Mouse (Mus musculus) midbrain, embryonic 14.5 days (tissue): ENCODE measurements around the gene St5. TPM values are rescaled to one million over a fixed set of nuclear protein-coding genes. Genes with fewer than 3 reads are reported as not detected.
A peak's percentile ranks its signal among the peaks of the same experiment; 100 is the strongest.

Experiments
- ATAC-seq: fragments of 200-750 bp; cut with Nextera tagmentation; 2 replicates; pipeline ENCODE4 v1.8.0; 2017; ENCODE audit warnings: moderate number of reproducible peaks, moderate library complexity; ENCODE audit not compliant: low FRiP score, low TSS enrichment
- DNase-seq: peaks from one replicate; pipeline ENCODE4 v3.0.0-alpha.2; 2015
- H3K27ac ChIP-seq: fragments of 300-500 bp; sonication (generic); replicated peaks from 2 replicates; pipeline ENCODE4 v1.5.1; 2014; ENCODE audit warnings: mild to moderate bottlenecking, low read depth, low read length, moderate library complexity
- H3K27me3 ChIP-seq: fragments of 300-500 bp; sonication (generic); 2 replicates; pipeline ENCODE4 v1.6.1; 2014; ENCODE audit warnings: low read length, control low read depth, mixed read lengths; ENCODE audit not compliant: control insufficient read depth, insufficient read depth
- H3K36me3 ChIP-seq: fragments of 300-500 bp; sonication (generic); 2 replicates; pipeline ENCODE4 v1.6.1; 2014; ENCODE audit warnings: low read length, control low read depth; ENCODE audit not compliant: control insufficient read depth, insufficient read depth
- H3K4me1 ChIP-seq: fragments of 300-500 bp; sonication (generic); 2 replicates; pipeline ENCODE4 v1.6.1; 2014; ENCODE audit warnings: mild to moderate bottlenecking, antibody characterized with exemption, low read length, control low read depth; ENCODE audit not compliant: control insufficient read depth, insufficient read depth
- H3K4me2 ChIP-seq: fragments of 300-500 bp; sonication (generic); 2 replicates; pipeline ENCODE4 v1.6.1; 2014; ENCODE audit warnings: mild to moderate bottlenecking, low read length, moderate library complexity
- H3K4me3 ChIP-seq: fragments of 300-500 bp; sonication (generic); replicated peaks from 2 replicates; pipeline ENCODE4 v1.5.1; 2014; ENCODE audit warnings: low read depth, low read length
- H3K9ac ChIP-seq: fragments of 300-500 bp; sonication (generic); replicated peaks from 2 replicates; pipeline ENCODE4 v1.6.1; 2014; ENCODE audit warnings: mild to moderate bottlenecking, low read length, moderate library complexity
- H3K9me3 ChIP-seq: fragments of 300-500 bp; sonication (generic); 2 replicates; pipeline ENCODE4 v1.6.1; 2016; ENCODE audit warnings: low read length, control low read depth, mixed read lengths; ENCODE audit not compliant: control insufficient read depth
- WGBS: fragments of 180-500 bp; shearing (Covaris S2); extraction: QIAGEN DNeasy Blood & Tissue Kit; methylation state at CpG from one replicate; pipeline ENCODE4 v1.1.7; 2014; 5-methylcytosine and 5-hydroxymethylcytosine counted together
- polyA plus RNA-seq: library from polyadenylated mRNA; unstranded; fragments of >200 nt; fragmentation: Nextera tagmentation; extraction: Ambion mirVana; gene quantifications from 2 replicates; pipeline ENCODE4 v1.2.1, GENCODE M21; 2014

St5 gene
- polyA plus RNA-seq, 1 experiment from 2014 or later = 16.4 TPM

GRCm38 (mm10) chr7:109531501-109531900 is 171.9 kb downstream of the St5 start:
- ATAC-seq = no peak
- H3K9me3 ChIP-seq = no peaks in the 10 kb centered on the region
- H3K4me2 ChIP-seq = no peak overlapping the region
- no peak for DNase-seq
- no peaks in the 10 kb centered on the region for H3K4me1 ChIP-seq
- H3K36me3 ChIP-seq = peaks cover under 1% of the 10 kb centered on the region; the same call in 1 of the 2 replicates
- H3K4me3 ChIP-seq = no peak overlapping the region
- WGBS = 88% methylated on average over 5 of the region's 5 CpGs
- no peak overlapping the region for H3K9ac ChIP-seq
- no peaks in the 10 kb centered on the region for H3K27me3 ChIP-seq
- H3K27ac ChIP-seq = no peak overlapping the region

- H3K27ac ChIP-seq = no peak overlapping the region
- WGBS = 80% methylated on average over 2 of the region's 2 CpGs
- no peaks in the 10 kb centered on the region for H3K4me1 ChIP-seq
- H3K9ac ChIP-seq = no peak overlapping the region
- H3K27me3 ChIP-seq = no peaks in the 10 kb centered on the region
- no peak overlapping the region for H3K4me3 ChIP-seq
- H3K36me3 ChIP-seq = peaks cover 18% of the 10 kb centered on the region
- no peak overlapping the region for H3K4me2 ChIP-seq
- ATAC-seq (no peak), DNase-seq (no peak)
- H3K9me3 ChIP-seq = no peaks in the 10 kb centered on the region
These were observed 173.7 kb downstream of the St5 start for GRCm38 (mm10) chr7:109529741-109530140.

- DNase-seq (peak; percentile 79), ATAC-seq (peak; percentile 58; the same call in 1 of the 2 replicates)
- Histone ChIP-seq H3K4me3 (no peak overlapping the region), H3K9ac (no peak overlapping the region), H3K36me3 (peaks cover 31% of the 10 kb centered on the region), H3K9me3 (no peaks in the 10 kb centered on the region), H3K27me3 (no peaks in the 10 kb centered on the region), H3K27ac (no peak overlapping the region), H3K4me1 (no peaks in the 10 kb centered on the region), H3K4me2 (no peak overlapping the region)
- WGBS = 12% methylated on average over 3 of the region's 3 CpGs
These were observed 175.0 kb downstream of the St5 start for GRCm38 (mm10) chr7:109528356-109528755.

GRCm38 (mm10) chr7:109527536-109527935 is 175.9 kb downstream of the St5 start:
- Histone ChIP-seq H3K4me1 (no peaks in the 10 kb centered on the region), H3K36me3 (peaks cover 40% of the 10 kb centered on the region), H3K9ac (no peak overlapping the region), H3K4me3 (no peak overlapping the region), H3K27me3 (no peaks in the 10 kb centered on the region), H3K27ac (no peak overlapping the region), H3K9me3 (no peaks in the 10 kb centered on the region), H3K4me2 (no peak overlapping the region)
- WGBS = 82% methylated on average over 3 of the region's 3 CpGs
- no peak for DNase-seq
- ATAC-seq = no peak

GRCm38 (mm10) chr7:109525740-109526663 is 177.4 kb downstream of the St5 start:
- no peak overlapping the region for H3K4me3 ChIP-seq
- no peaks in the 10 kb centered on the region for H3K27me3 ChIP-seq
- 82% methylated on average over 16 of the region's 16 CpGs for WGBS
- no peak overlapping the region for H3K9ac ChIP-seq
- no peaks in the 10 kb centered on the region for H3K4me1 ChIP-seq
- peaks cover 55% of the 10 kb centered on the region for H3K36me3 ChIP-seq
- DNase-seq (no peak), ATAC-seq (no peak)
- no peaks in the 10 kb centered on the region for H3K9me3 ChIP-seq
- H3K4me2 ChIP-seq = no peak overlapping the region
- H3K27ac ChIP-seq = no peak overlapping the region; the same call in 1 of the 2 replicates

GRCm38 (mm10) chr7:109524763-109525162 is 178.6 kb downstream of the St5 start:
- H3K4me2 ChIP-seq = no peak overlapping the region
- 84% methylated on average over 3 of the region's 3 CpGs for WGBS
- H3K27me3 ChIP-seq = no peaks in the 10 kb centered on the region
- peaks cover 5% of the 10 kb centered on the region for H3K4me1 ChIP-seq
- H3K9me3 ChIP-seq = no peaks in the 10 kb centered on the region
- no peak overlapping the region for H3K27ac ChIP-seq
- H3K4me3 ChIP-seq = no peak overlapping the region
- peaks cover 60% of the 10 kb centered on the region for H3K36me3 ChIP-seq
- ATAC-seq = no peak
- H3K9ac ChIP-seq = no peak overlapping the region
- DNase-seq = no peak

- no peak for ATAC-seq
- Histone ChIP-seq H3K9ac (no peak overlapping the region), H3K27me3 (no peaks in the 10 kb centered on the region), H3K27ac (no peak overlapping the region), H3K4me1 (peaks cover 5% of the 10 kb centered on the region), H3K9me3 (no peaks in the 10 kb centered on the region), H3K4me2 (no peak overlapping the region), H3K4me3 (no peak overlapping the region), H3K36me3 (peaks cover 60% of the 10 kb centered on the region)
- DNase-seq = no peak
These were observed 179.0 kb downstream of the St5 start for GRCm38 (mm10) chr7:109524442-109524744.

- peaks cover 60% of the 10 kb centered on the region for H3K36me3 ChIP-seq
- WGBS = 71% methylated on average over 6 of the region's 6 CpGs
- peaks cover 5% of the 10 kb centered on the region for H3K4me1 ChIP-seq
- H3K27ac ChIP-seq = no peak overlapping the region
- H3K27me3 ChIP-seq = no peaks in the 10 kb centered on the region
- no peak overlapping the region for H3K9ac ChIP-seq
- ATAC-seq (no peak), DNase-seq (no peak)
- H3K9me3 ChIP-seq = no peaks in the 10 kb centered on the region
- H3K4me2 ChIP-seq = no peak overlapping the region
- H3K4me3 ChIP-seq = no peak overlapping the region
These were observed 179.5 kb downstream of the St5 start for GRCm38 (mm10) chr7:109523741-109524441.
